Mouse (Mus musculus) limb, embryonic 10.5 days (tissue): ENCODE data around the gene Ntpcr. TPM values are rescaled to one million over a fixed set of nuclear protein-coding genes. Genes with fewer than 3 reads are reported as not detected.
A peak's percentile ranks its signal among the peaks of the same experiment; 100 is the strongest.

Experiments
- DNase-seq: peaks from one replicate; pipeline ENCODE4 v3.0.0-alpha.2; 2017; ENCODE audit warnings: low spot score
- H3K27ac ChIP-seq: fragments of 300-500 bp; sonication (generic); 2 replicates; pipeline ENCODE4 v1.5.1; 2016; ENCODE audit warnings: mild to moderate bottlenecking
- H3K27me3 ChIP-seq: fragments of 300-500 bp; sonication (generic); 2 replicates; pipeline ENCODE4 v1.6.1; 2016; ENCODE audit warnings: low read depth, mild to moderate bottlenecking; ENCODE audit not compliant: poor library complexity, severe bottlenecking
- H3K36me3 ChIP-seq: fragments of 300-500 bp; sonication (generic); 2 replicates; pipeline ENCODE4 v1.6.1; 2016; ENCODE audit warnings: mild to moderate bottlenecking, moderate library complexity
- H3K4me1 ChIP-seq: fragments of 300-500 bp; sonication (generic); 2 replicates; pipeline ENCODE4 v1.6.1; 2016
- H3K4me3 ChIP-seq: fragments of 300-500 bp; sonication (generic); 2 replicates; pipeline ENCODE4 v1.5.1; 2016; ENCODE audit warnings: mild to moderate bottlenecking, moderate library complexity
- H3K9me3 ChIP-seq: fragments of 300-500 bp; sonication (generic); replicated peaks from 2 replicates; pipeline ENCODE4 v1.6.1; 2016; ENCODE audit warnings: mild to moderate bottlenecking
- WGBS: fragments of 180-500 bp; shearing (Covaris S2); methylation state at CpG from one replicate; pipeline ENCODE4 v1.1.7; 2016; 5-methylcytosine and 5-hydroxymethylcytosine counted together
- polyA plus RNA-seq: library from polyadenylated mRNA; unstranded; fragments of >200 nt; fragmentation: Nextera tagmentation; extraction: Ambion mirVana; gene quantifications from 2 replicates; pipeline ENCODE4 v1.2.1, GENCODE M21; 2016

The Ntpcr gene
- polyA plus RNA-seq, result 18.4 and 20.2 TPM in 2 replicates

- 82% methylated on average over 7 of the region's 7 CpGs for WGBS
Observed at GRCm38 (mm10) chr8:125729746-125730145, at the start of gene Ntpcr. Gene Ntpcr (plus strand): TSS chr8:125729963.

GRCm38 (mm10) chr8:125680851-125681408 lies 48.8 kb upstream of the Ntpcr start:
- DNase-seq, result no peak
- peaks cover 4% of the 10 kb centered on the region for H3K4me1 ChIP-seq
- no peaks in the 10 kb centered on the region for H3K27me3 ChIP-seq
- no peaks in the 10 kb centered on the region for H3K36me3 ChIP-seq
- 61% methylated on average over 8 of the region's 8 CpGs for WGBS
- H3K27ac ChIP-seq, result no peak overlapping the region
- no peaks in the 10 kb centered on the region for H3K9me3 ChIP-seq
- H3K4me3 ChIP-seq, result no peak overlapping the region

More at GRCm38 (mm10) chr8:125729746-125730145, at the start of gene Ntpcr:
- Histone ChIP-seq H3K36me3 (no peaks in the 10 kb centered on the region), H3K9me3 (no peaks in the 10 kb centered on the region), H3K4me1 (peaks cover 23% of the 10 kb centered on the region), H3K4me3 (no peak within 1 kb of the TSS), H3K27me3 (no peaks in the 10 kb centered on the region), H3K27ac (peak within 1 kb of the TSS; percentile 34; the same call in 1 of the 2 replicates)
- no peak for DNase-seq

GRCm38 (mm10) chr8:125685216-125685760 lies 44.5 kb upstream of the Ntpcr start:
- no peak for DNase-seq
- Histone ChIP-seq H3K27me3 (no peaks in the 10 kb centered on the region), H3K27ac (no peak overlapping the region), H3K36me3 (no peaks in the 10 kb centered on the region), H3K9me3 (no peaks in the 10 kb centered on the region), H3K4me3 (no peak overlapping the region), H3K4me1 (peaks cover 4% of the 10 kb centered on the region)
- WGBS, result 57% methylated on average over 6 of the region's 6 CpGs

GRCm38 (mm10) chr8:125686221-125686865 lies 43.4 kb upstream of the Ntpcr start:
- DNase-seq, result no peak
- no peaks in the 10 kb centered on the region for H3K36me3 ChIP-seq
- no peak overlapping the region for H3K4me3 ChIP-seq
- 92% methylated on average over 9 of the region's 9 CpGs for WGBS
- H3K4me1 ChIP-seq, result peaks cover 7% of the 10 kb centered on the region
- H3K9me3 ChIP-seq, result no peaks in the 10 kb centered on the region
- H3K27ac ChIP-seq, result no peak overlapping the region
- H3K27me3 ChIP-seq, result no peaks in the 10 kb centered on the region

GRCm38 (mm10) chr8:125690166-125690915 lies 39.4 kb upstream of the Ntpcr start:
- 85% methylated on average over 15 of the region's 15 CpGs for WGBS

GRCm38 (mm10) chr8:125690961-125691360 lies 38.8 kb upstream of the Ntpcr start:
- WGBS, result 92% methylated on average over 3 of the region's 3 CpGs
- Histone ChIP-seq H3K9me3 (no peaks in the 10 kb centered on the region), H3K36me3 (no peaks in the 10 kb centered on the region), H3K4me3 (no peak overlapping the region), H3K27ac (no peak overlapping the region), H3K4me1 (0 out of 2 replicates have a peak, but pooled peaks cover 3% of the 10 kb centered on the region), H3K27me3 (no peaks in the 10 kb centered on the region)
- no peak for DNase-seq

More at GRCm38 (mm10) chr8:125690166-125690915, 39.4 kb upstream of the Ntpcr start:
- Histone ChIP-seq H3K27me3 (no peaks in the 10 kb centered on the region), H3K27ac (no peak overlapping the region), H3K36me3 (no peaks in the 10 kb centered on the region), H3K4me1 (peaks cover 4% of the 10 kb centered on the region), H3K9me3 (no peaks in the 10 kb centered on the region), H3K4me3 (no peak overlapping the region)
- DNase-seq, result no peak

- DNase-seq, result no peak
- 0 out of 2 replicates have a peak, but pooled peaks cover 3% of the 10 kb centered on the region for H3K4me1 ChIP-seq
- 79% methylated on average over 5 of the region's 5 CpGs for WGBS
- H3K9me3 ChIP-seq, result no peaks in the 10 kb centered on the region
- H3K27me3 ChIP-seq, result no peaks in the 10 kb centered on the region
- H3K4me3 ChIP-seq, result no peak overlapping the region
- H3K36me3 ChIP-seq, result no peaks in the 10 kb centered on the region
- no peak overlapping the region for H3K27ac ChIP-seq
Observed at GRCm38 (mm10) chr8:125692447-125692846, 37.3 kb upstream of the Ntpcr start.

GRCm38 (mm10) chr8:125693197-125693596 lies 36.6 kb upstream of the Ntpcr start:
- WGBS, result 80% methylated on average over 3 of the region's 3 CpGs
- Histone ChIP-seq H3K27ac (no peak overlapping the region), H3K4me3 (no peak overlapping the region), H3K36me3 (no peaks in the 10 kb centered on the region), H3K4me1 (0 out of 2 replicates have a peak, but pooled peaks cover 3% of the 10 kb centered on the region), H3K27me3 (no peaks in the 10 kb centered on the region), H3K9me3 (no peaks in the 10 kb centered on the region)
- DNase-seq, result no peak

- no peak overlapping the region for H3K4me3 ChIP-seq
- WGBS, result 92% methylated on average over 6 of the region's 6 CpGs
Observed at GRCm38 (mm10) chr8:125695951-125696350, 33.8 kb upstream of the Ntpcr start.

GRCm38 (mm10) chr8:125699391-125700025 lies 30.3 kb upstream of the Ntpcr start:
- Histone ChIP-seq H3K4me1 (no peaks in the 10 kb centered on the region), H3K27ac (no peak overlapping the region), H3K27me3 (no peaks in the 10 kb centered on the region), H3K4me3 (no peak overlapping the region), H3K36me3 (no peaks in the 10 kb centered on the region), H3K9me3 (no peaks in the 10 kb centered on the region)
- WGBS, result 82% methylated on average over 6 of the region's 6 CpGs
- DNase-seq, result no peak

More at GRCm38 (mm10) chr8:125695951-125696350, 33.8 kb upstream of the Ntpcr start:
- Histone ChIP-seq H3K36me3 (no peaks in the 10 kb centered on the region), H3K27ac (no peak overlapping the region), H3K9me3 (no peaks in the 10 kb centered on the region), H3K27me3 (no peaks in the 10 kb centered on the region), H3K4me1 (0 out of 2 replicates have a peak, but pooled peaks cover 3% of the 10 kb centered on the region)
- DNase-seq, result no peak

- H3K9me3 ChIP-seq, result no peaks in the 10 kb centered on the region
- H3K4me1 ChIP-seq, result no peaks in the 10 kb centered on the region
- WGBS, result 84% methylated on average over 7 of the region's 7 CpGs
- no peak for DNase-seq
- H3K36me3 ChIP-seq, result no peaks in the 10 kb centered on the region
- no peak overlapping the region for H3K4me3 ChIP-seq
- H3K27me3 ChIP-seq, result no peaks in the 10 kb centered on the region
- no peak overlapping the region for H3K27ac ChIP-seq
Observed at GRCm38 (mm10) chr8:125700407-125700806, 29.4 kb upstream of the Ntpcr start.

- Histone ChIP-seq H3K36me3 (no peaks in the 10 kb centered on the region), H3K9me3 (no peaks in the 10 kb centered on the region), H3K4me3 (no peak overlapping the region), H3K27ac (no peak overlapping the region), H3K27me3 (no peaks in the 10 kb centered on the region), H3K4me1 (no peaks in the 10 kb centered on the region)
- DNase-seq, result no peak
- WGBS, result 83% methylated on average over 15 of the region's 15 CpGs
Observed at GRCm38 (mm10) chr8:125702868-125703473, 26.8 kb upstream of the Ntpcr start.
